ENCODE assay signal across 8 mouse cellular contexts in genomic region chr1:105780079-105780456, GRCm38 (mm10). TPM values are rescaled to one million over a fixed set of nuclear protein-coding genes. Genes with fewer than 3 reads are reported as not detected.
DNase-seq lines count a peak whose midpoint lies in the region; ATAC-seq and TF ChIP-seq lines count a peak whose summit lies in the region.

No protein-coding gene starts in this region.

- no peak for TF ChIP-seq CTCF in cerebellum, adult 2 months (IDR thresholded peaks at IDR 0.05; ENCODE audit: borderline replicate concordance, insufficient read depth, low read depth, low read length)
- TF ChIP-seq CTCF in thymus, adult 2 months (IDR thresholded peaks at IDR 0.05; ENCODE audit: borderline replicate concordance, control insufficient read depth, extremely low read depth, insufficient read depth, low read length, poor library complexity) = no peak
- TF ChIP-seq CTCF in liver, embryonic 14.5 days (IDR thresholded peaks at IDR 0.05; ENCODE audit: low read depth) = no peak

- H3K36me3 ChIP-seq in thymus, adult 2 months (ENCODE audit: control insufficient read depth, insufficient read depth, low read length) = no peaks in the 10 kb centered on the region
- H3K36me3 ChIP-seq in liver, embryonic 14.5 days (replicated peaks; ENCODE audit: control insufficient read depth, insufficient read depth, low read depth) = no peaks in the 10 kb centered on the region

- ATAC-seq in cerebellum, adult (ENCODE audit: insufficient number of reproducible peaks, low FRiP score, low TSS enrichment) = no peak
- ATAC-seq in liver, embryonic 14.5 days (ENCODE audit: insufficient read depth) = no peak
- ATAC-seq in erythroid progenitor cell, adult 5-6 weeks (replicated peaks; ENCODE audit: low FRiP score, poor library complexity, severe bottlenecking) = no peak

- peak overlapping the region; percentile 51 for H3K4me3 ChIP-seq in cerebellum, adult 2 months (replicated peaks; ENCODE audit: insufficient read depth, low read depth, low read length)
- peak overlapping the region; percentile 28 for H3K4me3 ChIP-seq in thymus, adult 2 months (ENCODE audit: control insufficient read depth, insufficient read depth, low read length)
- peak overlapping the region; percentile 32 to 50 for H3K4me3 ChIP-seq in liver, embryonic 14.5 days (ENCODE audit: insufficient read depth in 1 of 2, low read depth in 2 of 2, low read length in 2 of 2)

- WGBS in cerebellum, adult 2 months = 32% methylated on average over 12 of the region's 12 CpGs
- WGBS in thymus, adult 2 months = 26% methylated on average over 12 of the region's 12 CpGs
- 27% methylated on average over 12 of the region's 12 CpGs for WGBS in liver, embryonic 14.5 days (ENCODE audit: insufficient replicate concordance)

- DNase-seq in cerebellum, adult 2 months = peak in 1 of 2 experiments; percentile 39
- no peak for DNase-seq in thymus, adult 2 months
- no peak for DNase-seq in thymus, postnatal 4 days
- DNase-seq in liver, embryonic 14.5 days (ENCODE audit: low read depth in 3 of 3, low spot score in 3 of 3) = no peak
- no peak for DNase-seq in frontal cortex, postnatal 14 days (ENCODE audit: low spot score in 2 of 2)
- DNase-seq in left cerebral cortex, postnatal 14 days (ENCODE audit: low spot score in 2 of 2) = no peak

- intact Hi-C loops in left cerebral cortex, postnatal 14 days (cut with DNase I) = loop anchor here (2.0 kb wide), 1 partner anchor 211 kb away; the partner anchor contains the start of gene Zcchc2

- no peaks in the 10 kb centered on the region for H3K4me1 ChIP-seq in cerebellum, adult 2 months (ENCODE audit: control insufficient read depth, insufficient read depth, low read length)
- peaks cover 13% of the 10 kb centered on the region for H3K4me1 ChIP-seq in thymus, adult 2 months (replicated peaks; ENCODE audit: control insufficient read depth, insufficient read depth, low read length)
- H3K4me1 ChIP-seq in liver, embryonic 14.5 days (replicated peaks; ENCODE audit: control insufficient read depth in 2 of 2, insufficient read depth in 2 of 2, low read length in 1 of 2) = no peaks in the 10 kb centered on the region; a peak in 1 of 4 replicates

- H3K27me3 ChIP-seq in cerebellum, adult 2 months (ENCODE audit: control insufficient read depth, insufficient read depth, low read length) = no peaks in the 10 kb centered on the region
- no peaks in the 10 kb centered on the region; the same call in 1 of the 2 replicates for H3K27me3 ChIP-seq in thymus, adult 2 months (ENCODE audit: control insufficient read depth, insufficient read depth, low read length)
- H3K27me3 ChIP-seq in liver, embryonic 14.5 days (ENCODE audit: control insufficient read depth, insufficient read depth, low read length) = peaks cover 30% of the 10 kb centered on the region

- TF ChIP-seq POLR2A in cerebellum, adult 2 months (IDR thresholded peaks at IDR 0.05; ENCODE audit: borderline replicate concordance, insufficient read depth, low read length) = no peak
- TF ChIP-seq POLR2A in thymus, adult 2 months (IDR thresholded peaks at IDR 0.05; ENCODE audit: control insufficient read depth, extremely low read depth, insufficient read depth, low read length, poor library complexity) = no peak

- TF ChIP-seq EP300 in liver, embryonic 14.5 days (IDR thresholded peaks at IDR 0.05; ENCODE audit: low read depth) = no peak

- H3K9me3 ChIP-seq in liver, embryonic 14.5 days (ENCODE audit: control insufficient read depth, low read length) = no peaks in the 10 kb centered on the region

- H3K27ac ChIP-seq in cerebellum, adult 2 months (ENCODE audit: insufficient read depth, low read length) = no peak overlapping the region
- H3K27ac ChIP-seq in thymus, adult 2 months (ENCODE audit: control insufficient read depth, insufficient read depth, low read length) = no peak overlapping the region
- no peak overlapping the region for H3K27ac ChIP-seq in liver, embryonic 14.5 days

- H3K4me2 ChIP-seq in liver, embryonic 14.5 days (ENCODE audit: low read depth) = peak overlapping the region; percentile 56

- no peak overlapping the region for H3K9ac ChIP-seq in liver, embryonic 14.5 days (replicated peaks)

RNA-seq across cellular contexts. Expression of gene Tnfrsf11a, which starts 0.5 kb away (rescaled TPM):
- 1.4 and 1.6 TPM in 2 replicates for polyA plus RNA-seq in cerebellum, adult 2 months (2012; rRNA removed)
- 11.1 and 12.7 TPM in 2 replicates for polyA plus RNA-seq in thymus, adult 2 months (2012; rRNA removed)
- polyA plus RNA-seq in liver, embryonic 14.5 days (2012; rRNA removed) = 0.32 and 0.33 TPM in 2 replicates
- polyA plus RNA-seq in liver, embryonic 14.5 days (2014; fragmentation: Nextera tagmentation; extraction: Ambion mirVana) = 0.18 and 0.27 TPM in 2 replicates
- total RNA-seq in erythroid progenitor cell, adult 5-6 weeks (2015; ENCODE audit: low replicate concordance) = 1.3 and 3.6 TPM in 2 replicates
- total RNA-seq in erythroid progenitor cell, adult 5-6 weeks (2017; ENCODE audit: low replicate concordance) = 0.51 and 1.6 TPM in 2 replicates
- 1 to 10 TPM; 7.4 to 8.9 TPM for total RNA-seq in left cerebral cortex, postnatal 14 days (2021)
